21 mouse cellular contexts compared by ENCODE assay signal in the genomic region with DNA sequence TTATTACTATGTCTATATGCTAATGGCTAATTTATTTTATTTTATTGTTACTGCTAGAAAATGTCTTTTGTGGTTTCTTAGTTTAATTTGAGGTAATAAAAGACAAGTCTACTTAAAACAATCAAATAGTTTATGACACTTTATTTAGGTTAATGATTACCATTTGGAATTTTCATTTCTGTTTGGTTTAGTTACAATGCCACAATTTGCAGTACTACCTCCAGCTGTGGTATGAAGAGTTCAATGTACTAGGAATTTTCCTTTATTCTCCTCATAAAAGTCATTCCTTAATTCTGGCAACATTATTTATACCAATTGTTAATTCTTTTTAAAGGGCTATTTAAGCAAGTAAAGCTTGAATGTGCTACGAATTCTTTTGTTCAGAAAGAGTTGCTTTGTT.
DNase-seq lines count a peak whose midpoint lies in the region; ATAC-seq and TF ChIP-seq lines count a peak whose summit lies in the region.
"Had no signal": no experiment of that assay in that cellular context is flagged by ENCODE, and none has a peak within 500 bp of the region (broad histone marks: within the 10 kb centered on the region; RNA-seq: fewer than 3 reads in every experiment).

No protein-coding gene starts in this region.

- no peak overlapping the region for H3K4me3 ChIP-seq in intestine, embryonic 15.5 days (replicated peaks)
- H3K4me3 ChIP-seq in intestine, postnatal 0 days (ENCODE audit: low read depth, low read length): no peak overlapping the region
- H3K4me3 ChIP-seq in kidney, postnatal 0 days (replicated peaks; ENCODE audit: low read depth, low read length): no peak overlapping the region
- H3K4me3 ChIP-seq in intestine, embryonic 16.5 days (ENCODE audit: low read length): no peak overlapping the region

- TF ChIP-seq CTCF in intestine, postnatal 0 days (IDR thresholded peaks at IDR 0.05; ENCODE audit: low read depth): no peak
- TF ChIP-seq CTCF in kidney, postnatal 0 days (IDR thresholded peaks at IDR 0.05; ENCODE audit: low read depth): no peak

- peak; percentile 0 for DNase-seq in kidney, postnatal 0 days (ENCODE audit: low spot score)
- DNase-seq in kidney, postnatal 4 days: no peak
- DNase-seq in cerebellum, adult 8-10 months: no peak
- DNase-seq: adrenal gland, adult 2 months; adrenal gland, adult 8-10 months; adrenal gland, postnatal 10 days; adrenal gland, postnatal 14 days; adrenal gland, postnatal 25 days; adrenal gland, postnatal 36 days; B cell, adult 2 months; cerebellum, adult 11 months; cerebellum, adult 11-12 months; cerebellum, adult 18-20 months had no signal

- no peak overlapping the region for H3K9ac ChIP-seq in intestine, embryonic 15.5 days
- no peak overlapping the region for H3K9ac ChIP-seq in intestine, postnatal 0 days (ENCODE audit: low read depth, low read length)
- H3K9ac ChIP-seq in kidney, postnatal 0 days (ENCODE audit: low read depth, low read length): no peak overlapping the region
- no peak overlapping the region for H3K9ac ChIP-seq in intestine, embryonic 16.5 days (ENCODE audit: low read depth, low read length)

- peak; percentile 69 for ATAC-seq in intestine, embryonic 15.5 days
- ATAC-seq in intestine, postnatal 0 days: no peak
- no peak for ATAC-seq in kidney, postnatal 0 days (replicated peaks; ENCODE audit: low FRiP score, low read depth)
- ATAC-seq in intestine, embryonic 16.5 days: peak; percentile 73
- ATAC-seq: activated CD4-positive, CD25-positive, alpha-beta regulatory T cell, adult 4 months; CD4-positive, CD25-positive, alpha-beta regulatory T cell, adult 4 months; Patski had no signal

- H3K27me3 ChIP-seq in intestine, embryonic 15.5 days (replicated peaks): no peaks in the 10 kb centered on the region
- H3K27me3 ChIP-seq in intestine, postnatal 0 days (replicated peaks; ENCODE audit: control insufficient read depth, insufficient read depth, low read length): no peaks in the 10 kb centered on the region
- H3K27me3 ChIP-seq in kidney, postnatal 0 days (ENCODE audit: insufficient read depth, low read length): no peaks in the 10 kb centered on the region
- no peaks in the 10 kb centered on the region for H3K27me3 ChIP-seq in intestine, embryonic 16.5 days (replicated peaks; ENCODE audit: control insufficient read depth, insufficient read depth, low read length)
- H3K27me3 ChIP-seq: CH12.LX had no signal

- no peaks in the 10 kb centered on the region for H3K4me1 ChIP-seq in intestine, embryonic 15.5 days (replicated peaks)
- H3K4me1 ChIP-seq in intestine, postnatal 0 days (replicated peaks; ENCODE audit: control insufficient read depth, insufficient read depth, low read length): no peaks in the 10 kb centered on the region
- no peaks in the 10 kb centered on the region for H3K4me1 ChIP-seq in kidney, postnatal 0 days (replicated peaks; ENCODE audit: insufficient read depth, low read length)
- H3K4me1 ChIP-seq in intestine, embryonic 16.5 days (ENCODE audit: control insufficient read depth, insufficient read depth, low read length): no peaks in the 10 kb centered on the region

- no peaks in the 10 kb centered on the region for H3K36me3 ChIP-seq in intestine, embryonic 15.5 days
- H3K36me3 ChIP-seq in intestine, postnatal 0 days (ENCODE audit: control insufficient read depth, insufficient read depth): no peaks in the 10 kb centered on the region
- H3K36me3 ChIP-seq in kidney, postnatal 0 days (ENCODE audit: insufficient read depth, low read length): no peaks in the 10 kb centered on the region
- H3K36me3 ChIP-seq in intestine, embryonic 16.5 days (ENCODE audit: control insufficient read depth, insufficient read depth, low read length): no peaks in the 10 kb centered on the region
- H3K36me3 ChIP-seq: G1E had no signal

- H3K27ac ChIP-seq in intestine, embryonic 15.5 days: no peak overlapping the region
- H3K27ac ChIP-seq in intestine, postnatal 0 days (ENCODE audit: low read depth, low read length): no peak overlapping the region
- no peak overlapping the region for H3K27ac ChIP-seq in kidney, postnatal 0 days
- no peak overlapping the region for H3K27ac ChIP-seq in intestine, embryonic 16.5 days (ENCODE audit: low read length)

- no peaks in the 10 kb centered on the region for H3K9me3 ChIP-seq in intestine, embryonic 15.5 days
- H3K9me3 ChIP-seq in intestine, postnatal 0 days (ENCODE audit: control insufficient read depth): no peaks in the 10 kb centered on the region
- H3K9me3 ChIP-seq in kidney, postnatal 0 days (replicated peaks; ENCODE audit: low read length): no peaks in the 10 kb centered on the region
- no peaks in the 10 kb centered on the region for H3K9me3 ChIP-seq in intestine, embryonic 16.5 days (ENCODE audit: control insufficient read depth, low read length)
- H3K9me3 ChIP-seq: G1E had no signal

- WGBS in intestine, embryonic 15.5 days: 61% methylated on average over 1 of the region's 1 CpGs
- 33% methylated on average over 1 of the region's 1 CpGs for WGBS in intestine, postnatal 0 days
- WGBS in kidney, postnatal 0 days: 64% methylated on average over 1 of the region's 1 CpGs
- 50% methylated on average over 1 of the region's 1 CpGs for WGBS in intestine, embryonic 16.5 days

- no peak overlapping the region for H3K4me2 ChIP-seq in intestine, embryonic 15.5 days (replicated peaks)
- no peak overlapping the region for H3K4me2 ChIP-seq in intestine, postnatal 0 days (replicated peaks; ENCODE audit: low read depth)
- no peak overlapping the region for H3K4me2 ChIP-seq in kidney, postnatal 0 days (ENCODE audit: low read length)
- no peak overlapping the region for H3K4me2 ChIP-seq in intestine, embryonic 16.5 days (ENCODE audit: low read depth, low read length)

Comparison
In these comparisons a context has a peak if more than half of its experiments do, and no peak if none do; other contexts are left out.
1. ATAC-seq: peak in intestine, embryonic 15.5 days (single experiment) and intestine, embryonic 16.5 days (single experiment); none in intestine, postnatal 0 days (single experiment) and kidney, postnatal 0 days (single experiment).